Mouse (Mus musculus): ENCODE measurements at regions not wholly inside any gene's neighbourhood (a gene's known extent, or its start where the extent isn't known, plus 50 kb on each side); places are given as distances from the start of the nearest gene placed in this dataset.
A peak's percentile ranks its signal among the peaks of the same experiment; 100 is the strongest.
"Not testable (repeated sequence)": the region's sequence is repeated elsewhere in the genome, so short reads cannot be mapped to it uniquely, and the experiment has no call there.

- no peak for TF ChIP-seq CTCF (conservative IDR thresholded peaks at IDR 0.05)
- peak in 1 of 2 experiments; percentile 39 for DNase-seq (ENCODE audit: low spot score in 2 of 2)
- Histone ChIP-seq H3K4me3 (no peak overlapping the region), H3K27ac (no peak overlapping the region)
These were observed 81.2 kb upstream of the Atl2 start for GRCm38 (mm10) chr17:79977154-79977571.

- DNase-seq (ENCODE audit: low spot score in 2 of 2) = no peak
- no peak for TF ChIP-seq CTCF (conservative IDR thresholded peaks at IDR 0.05)
- Histone ChIP-seq H3K4me3 (peak overlapping the region; percentile 30; the same call in 1 of the 2 replicates), H3K27ac (no peak overlapping the region)
These were observed 80.7 kb upstream of the Atl2 start for GRCm38 (mm10) chr17:79976518-79977100.

GRCm38 (mm10) chr17:79975997-79976443 lies 80.1 kb upstream of the Atl2 start:
- Histone ChIP-seq H3K27ac (no peak overlapping the region), H3K4me3 (peak overlapping the region; percentile 30; the same call in 1 of the 2 replicates)
- no peak for DNase-seq (ENCODE audit: low spot score in 2 of 2)
- no peak for TF ChIP-seq CTCF (conservative IDR thresholded peaks at IDR 0.05)

GRCm38 (mm10) chr17:79975150-79975757 lies 79.3 kb upstream of the Atl2 start:
- H3K4me3 ChIP-seq; H3K27ac ChIP-seq; DNase-seq (ENCODE audit: low spot score in 2 of 2): not testable (repeated sequence)

- no peak overlapping the region for H3K4me3 ChIP-seq
- H3K27ac ChIP-seq = no peak overlapping the region
- no peak for DNase-seq (ENCODE audit: low spot score in 2 of 2)
- TF ChIP-seq CTCF (conservative IDR thresholded peaks at IDR 0.05) = no peak
These were observed 75.9 kb upstream of the Atl2 start for GRCm38 (mm10) chr17:79971721-79972336.

- no peak overlapping the region for H3K4me3 ChIP-seq
- no peak for DNase-seq (ENCODE audit: low spot score in 2 of 2)
- H3K27ac ChIP-seq = no peak overlapping the region
- TF ChIP-seq CTCF (conservative IDR thresholded peaks at IDR 0.05) = no peak
These were observed 73.6 kb upstream of the Atl2 start for GRCm38 (mm10) chr17:79969500-79969972.

GRCm38 (mm10) chr17:79968819-79969218 lies 72.9 kb upstream of the Atl2 start:
- no peak for TF ChIP-seq CTCF (conservative IDR thresholded peaks at IDR 0.05)
- Histone ChIP-seq H3K27ac (no peak overlapping the region), H3K4me3 (no peak overlapping the region)
- DNase-seq (ENCODE audit: low spot score in 2 of 2) = no peak

- TF ChIP-seq CTCF (conservative IDR thresholded peaks at IDR 0.05) = no peak
- Histone ChIP-seq H3K4me3 (no peak overlapping the region), H3K27ac (no peak overlapping the region)
- DNase-seq (ENCODE audit: low spot score in 2 of 2) = no peak
These were observed 71.1 kb upstream of the Atl2 start for GRCm38 (mm10) chr17:79966981-79967380.

GRCm38 (mm10) chr17:79965625-79966024 lies 69.7 kb upstream of the Atl2 start:
- no peak overlapping the region for H3K4me3 ChIP-seq
- no peak overlapping the region for H3K27ac ChIP-seq
- no peak for TF ChIP-seq CTCF (conservative IDR thresholded peaks at IDR 0.05)
- DNase-seq (ENCODE audit: low spot score in 2 of 2) = no peak

- TF ChIP-seq CTCF (conservative IDR thresholded peaks at IDR 0.05) = no peak
- no peak for DNase-seq (ENCODE audit: low spot score in 2 of 2)
- H3K27ac ChIP-seq = no peak overlapping the region
- H3K4me3 ChIP-seq = no peak overlapping the region
These were observed 68.9 kb upstream of the Atl2 start for GRCm38 (mm10) chr17:79964850-79965249.

GRCm38 (mm10) chr17:79963330-79963729 lies 67.4 kb upstream of the Atl2 start:
- DNase-seq (ENCODE audit: low spot score in 2 of 2) = no peak
- Histone ChIP-seq H3K4me3 (no peak overlapping the region), H3K27ac (no peak overlapping the region)
- no peak for TF ChIP-seq CTCF (conservative IDR thresholded peaks at IDR 0.05)

GRCm38 (mm10) chr17:79961391-79961790 lies 65.5 kb upstream of the Atl2 start:
- DNase-seq (ENCODE audit: low spot score in 2 of 2) = no peak

GRCm38 (mm10) chr17:79960688-79961087 lies 64.8 kb upstream of the Atl2 start:
- Histone ChIP-seq H3K4me3 (no peak overlapping the region), H3K27ac (no peak overlapping the region)
- TF ChIP-seq CTCF (conservative IDR thresholded peaks at IDR 0.05) = no peak
- no peak for DNase-seq (ENCODE audit: low spot score in 2 of 2)

More at GRCm38 (mm10) chr17:79961391-79961790, 65.5 kb upstream of the Atl2 start:
- no peak overlapping the region for H3K4me3 ChIP-seq
- TF ChIP-seq CTCF (conservative IDR thresholded peaks at IDR 0.05) = no peak
- H3K27ac ChIP-seq = no peak overlapping the region

Data from layer of hippocampus, adult 2 months (tissue).